Mouse (Mus musculus): ENCODE results near the gene Tdrd12.

DNA sequence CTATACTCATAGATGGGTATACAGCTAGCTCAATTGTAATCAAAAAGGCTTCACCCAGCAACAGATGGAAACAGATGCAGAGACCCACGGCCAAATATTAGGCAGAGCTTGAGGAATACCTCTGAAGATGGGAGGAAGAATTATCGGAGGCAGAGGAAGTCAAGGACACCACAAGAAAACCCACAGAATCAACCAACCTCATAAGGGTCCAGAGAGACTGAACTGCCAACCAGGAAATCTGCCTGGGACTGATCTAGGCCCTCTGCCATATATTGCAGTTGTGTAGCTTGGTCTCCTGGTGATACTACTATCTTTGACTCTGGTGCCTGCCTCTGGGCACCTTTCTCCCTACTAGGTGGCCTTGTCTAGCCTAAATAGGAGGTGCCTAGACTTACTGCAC, 10.8 kb downstream of the Tdrd12 start:
- TF ChIP-seq CTCF (IDR thresholded peaks at IDR 0.05; ENCODE audit: insufficient read depth, low read length): no peak
- TF ChIP-seq POLR2A (IDR thresholded peaks at IDR 0.05; ENCODE audit: borderline replicate concordance, extremely low read depth, low read depth, low read length): no peak
